Mouse (Mus musculus): ENCODE measurements around the gene Ftcd.

Ftcd gene

DNA sequence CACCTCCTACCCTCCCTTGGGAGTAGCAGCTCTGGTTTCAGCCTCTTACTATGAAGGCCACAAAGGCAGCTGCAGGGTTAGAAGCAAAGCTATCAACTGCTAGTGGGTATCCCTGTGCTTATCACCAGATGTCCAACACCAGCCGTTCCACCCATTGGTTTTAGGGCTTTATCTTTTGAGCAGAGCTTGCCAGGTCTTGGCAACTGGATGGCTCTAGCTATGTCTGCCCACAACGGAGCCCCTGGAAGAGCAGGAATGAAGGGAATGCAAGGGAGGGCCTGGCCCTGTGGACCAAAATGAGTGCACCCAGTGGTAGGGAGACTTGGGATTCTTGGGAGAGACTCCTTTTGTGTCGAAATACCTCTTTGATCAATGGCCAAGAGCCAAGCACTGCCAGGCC lies 27.2 kb downstream of the Ftcd start:
- DNase-seq (ENCODE audit: extremely low read depth, low read depth, low spot score) = no peak

DNA sequence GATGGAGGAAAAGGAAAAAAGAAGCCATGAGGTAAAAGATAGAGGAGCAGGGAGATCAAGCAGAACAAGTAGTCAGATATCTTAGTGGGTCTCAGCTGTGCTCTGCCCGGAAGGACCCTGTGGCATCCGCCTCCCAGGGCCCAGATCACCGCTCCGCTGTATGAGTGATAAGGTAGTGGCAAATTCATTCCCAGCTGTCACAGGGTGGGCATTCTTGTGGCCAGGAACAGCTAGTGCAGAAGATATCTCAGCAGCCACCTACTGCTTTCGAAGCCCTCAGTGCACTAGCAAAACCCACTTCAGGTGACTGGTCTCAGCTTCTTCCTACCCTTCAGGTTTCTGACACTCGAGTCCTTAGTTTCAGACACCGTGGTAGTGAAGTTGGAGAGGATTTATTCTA lies 37.0 kb downstream of the Ftcd start:
- DNase-seq (ENCODE audit: extremely low read depth, low read depth, low spot score) = no peak

GRCm38 (mm10) chr10:76622411-76622810 lies 47.0 kb downstream of the Ftcd start:
- DNase-seq (ENCODE audit: extremely low read depth, low read depth, low spot score) = no peak

- no peak for DNase-seq (ENCODE audit: extremely low read depth, low read depth, low spot score)
Measured at GRCm38 (mm10) chr10:76622928-76623680, 47.7 kb downstream of the Ftcd start, which contains the start of gene Col6a2. Gene Col6a2, minus strand, starts transcription at chr10:76623630.

GRCm38 (mm10) chr10:76623734-76624133 lies 48.3 kb downstream of the Ftcd start:
- DNase-seq (ENCODE audit: extremely low read depth, low read depth, low spot score) = no peak

- no peak for DNase-seq (ENCODE audit: extremely low read depth, low read depth, low spot score)
Measured at GRCm38 (mm10) chr10:76624903-76625302, 49.5 kb downstream of the Ftcd start.

DNA sequence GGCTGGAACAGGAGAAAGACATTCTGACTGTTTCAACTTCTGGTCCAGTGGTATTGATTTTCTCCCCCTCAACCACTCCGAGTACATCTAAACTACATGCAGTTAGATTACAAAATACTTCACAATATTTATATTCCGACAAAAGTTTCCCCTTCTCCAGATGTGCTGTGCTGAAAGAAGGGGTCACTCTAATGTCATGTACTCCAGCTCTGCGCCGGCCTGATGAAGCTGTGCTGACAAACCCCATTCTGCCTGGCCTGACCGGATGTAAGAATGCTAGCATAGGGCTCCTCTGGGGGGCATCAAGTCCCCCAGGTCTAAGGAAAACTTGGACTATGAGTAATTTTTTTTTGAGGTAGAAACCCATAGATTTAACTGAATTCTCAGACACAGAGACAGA lies 52.3 kb downstream of the Ftcd start:
- DNase-seq (ENCODE audit: extremely low read depth, low read depth, low spot score) = no peak

DNA sequence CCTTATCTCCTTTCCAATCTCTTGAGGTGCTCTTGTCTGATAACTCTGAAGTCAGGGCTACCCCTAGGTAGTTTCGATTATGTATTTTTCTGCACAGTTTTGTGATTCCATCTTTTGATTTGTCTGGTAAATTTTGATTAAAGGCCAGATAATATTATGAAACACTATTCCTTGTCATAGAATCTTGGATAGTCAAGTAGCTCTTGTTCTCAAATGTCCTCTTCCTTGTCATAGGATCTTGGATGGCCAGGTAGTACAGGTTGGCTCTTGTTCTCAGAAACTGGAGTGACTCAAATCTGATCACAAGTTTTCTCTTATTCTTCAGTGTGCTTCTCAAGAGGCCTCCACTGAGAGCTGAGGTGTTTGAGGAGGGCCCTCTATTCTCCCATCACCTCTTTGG lies 55.2 kb downstream of the Ftcd start:
- DNase-seq (ENCODE audit: extremely low read depth, low read depth, low spot score) = no peak

GRCm38 (mm10) chr10:76632630-76633029 lies 57.2 kb downstream of the Ftcd start:
- no peak for DNase-seq (ENCODE audit: extremely low read depth, low read depth, low spot score)

DNA sequence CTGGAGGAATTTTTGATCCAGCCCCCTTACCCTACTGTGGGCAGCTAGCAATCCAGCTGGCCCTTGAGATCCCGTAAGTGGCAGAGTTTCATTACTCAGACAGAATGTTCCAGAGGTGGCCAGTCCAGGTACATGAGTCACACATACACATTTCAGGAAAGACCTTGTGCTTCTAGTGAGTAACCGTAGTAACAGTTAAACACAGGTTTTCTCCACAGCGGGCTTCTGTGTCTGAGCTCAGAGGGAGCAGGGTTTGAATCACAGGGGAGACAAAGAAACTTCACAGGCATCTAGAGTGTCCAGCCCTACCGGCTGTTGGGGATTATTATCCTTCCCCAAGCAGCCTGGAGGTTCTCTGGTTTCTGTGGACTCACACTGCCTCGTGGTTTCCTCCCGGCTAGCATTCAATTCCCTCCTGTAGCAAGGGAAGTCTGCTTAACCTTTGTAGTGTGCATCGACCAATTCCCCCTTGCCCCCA lies 58.7 kb downstream of the Ftcd start:
- DNase-seq (ENCODE audit: extremely low read depth, low read depth, low spot score) = no peak

- no peak for DNase-seq (ENCODE audit: extremely low read depth, low read depth, low spot score)
Measured at GRCm38 (mm10) chr10:76634584-76634983, 59.1 kb downstream of the Ftcd start.

DNA sequence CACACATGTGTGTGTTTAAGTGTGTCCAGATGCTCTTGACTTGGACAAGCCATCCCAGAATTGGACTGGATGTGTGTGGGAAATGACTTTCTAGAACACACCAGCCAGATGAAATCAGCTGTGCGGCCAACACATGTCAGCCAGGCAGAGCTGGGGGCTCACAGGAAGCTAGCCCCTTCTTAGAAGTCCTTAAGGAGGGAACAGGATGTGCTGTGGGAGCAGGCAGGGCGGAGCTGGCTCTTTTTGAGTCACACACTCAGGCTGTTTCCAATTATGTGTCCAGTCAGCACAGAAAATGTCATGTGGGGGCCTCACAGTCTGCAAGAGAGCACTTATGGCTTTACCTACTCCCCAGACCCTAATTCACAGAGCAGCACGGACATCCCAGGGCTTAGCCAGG lies 60.6 kb downstream of the Ftcd start:
- no peak for DNase-seq (ENCODE audit: extremely low read depth, low read depth, low spot score)

- no peak for DNase-seq (ENCODE audit: extremely low read depth, low read depth, low spot score)
Measured at GRCm38 (mm10) chr10:76636601-76637000, 61.2 kb downstream of the Ftcd start.

Measured in fat pad, adult 2 months (tissue).